Mouse (Mus musculus) heart, postnatal 0 days (tissue): ENCODE results near the gene Esp3.
"Not testable (repeated sequence)": the region's sequence is repeated elsewhere in the genome, so short reads cannot be mapped to it uniquely, and the experiment has no call there.

Source experiments
- CTCF ChIP-seq: IDR thresholded peaks from 2 replicates; pipeline ENCODE4 v1.5.1; 2016; ENCODE audit warnings: antibody characterized with exemption, control low read depth, low read depth
- EP300 ChIP-seq: IDR thresholded peaks from 2 replicates; pipeline ENCODE4 v1.6.1; 2016; ENCODE audit warnings: antibody characterized with exemption, low read depth

DNA sequence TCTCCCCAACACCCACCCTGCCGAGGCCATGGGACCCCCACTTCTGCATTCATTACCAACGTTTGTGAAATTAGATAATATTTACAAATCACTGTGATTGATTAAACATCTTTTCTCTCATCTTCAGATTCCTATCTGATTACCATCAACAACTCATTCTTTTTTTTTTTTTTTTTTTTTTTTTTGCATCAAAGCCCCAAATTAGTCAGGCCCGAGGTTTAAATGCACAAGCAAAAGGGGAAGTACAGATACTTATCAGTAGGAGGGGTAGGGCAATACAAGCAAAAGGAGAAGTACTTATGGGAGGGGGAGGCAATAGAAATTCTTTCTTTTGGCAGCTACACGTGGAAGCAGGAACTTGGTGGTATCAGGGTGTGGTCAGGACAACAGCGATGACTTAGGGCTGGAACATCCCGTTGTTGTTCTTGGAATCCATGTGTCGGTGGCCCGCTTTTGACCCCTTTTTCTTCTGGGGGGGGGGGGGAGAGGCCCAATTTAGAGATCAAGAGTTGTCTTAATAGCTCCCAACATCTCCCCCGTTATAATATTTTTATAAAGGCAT lies 30.3 kb downstream of the Esp3 start:
- not testable (repeated sequence) for TF ChIP-seq CTCF, EP300
